Mouse (Mus musculus): ENCODE data around the gene Liph. TPM values are rescaled to one million over a fixed set of nuclear protein-coding genes. Genes with fewer than 3 reads are reported as not detected.

Gene Liph
- polyA plus RNA-seq, 1 experiment from 2014 or later: 0.41 TPM

- no peak for ATAC-seq (ENCODE audit: insufficient read depth, low FRiP score, low TSS enrichment)
- H3K9ac ChIP-seq (ENCODE audit: low read length): no peak overlapping the region
- no peaks in the 10 kb centered on the region for H3K4me1 ChIP-seq (ENCODE audit: control insufficient read depth, insufficient read depth, low read length)
- DNase-seq (ENCODE audit: low spot score): no peak
- no peaks in the 10 kb centered on the region for H3K27me3 ChIP-seq (ENCODE audit: control insufficient read depth, insufficient read depth, low read length)
- no peak overlapping the region for H3K4me2 ChIP-seq (ENCODE audit: low read depth)
- H3K27ac ChIP-seq (ENCODE audit: low read depth, low read length): no peak overlapping the region
- WGBS: 88% methylated on average over 10 of the region's 10 CpGs
- no peaks in the 10 kb centered on the region for H3K36me3 ChIP-seq (ENCODE audit: control insufficient read depth, insufficient read depth, low read length)
- no peaks in the 10 kb centered on the region for H3K9me3 ChIP-seq (ENCODE audit: control insufficient read depth, low read length)
- no peak overlapping the region for H3K4me3 ChIP-seq (ENCODE audit: low read depth, low read length)
Measured at GRCm38 (mm10) chr16:21904636-21905035, 90.8 kb downstream of the Liph start.

Other genes starting within 250 kb of the Liph start
- gene Ehhadh, start 207.9 kb downstream of the Liph start, polyA plus RNA-seq (2014; fragmentation: Nextera tagmentation; extraction: Ambion mirVana): 2.2 and 2.4 TPM in 2 replicates
- 10.6 and 11.6 TPM in 2 replicates for gene Map3k13, start 201.3 kb downstream of the Liph start, polyA plus RNA-seq (2014; fragmentation: Nextera tagmentation; extraction: Ambion mirVana)
- 52.0 and 55.7 TPM in 2 replicates for gene Tmem41a, start 48.1 kb downstream of the Liph start, polyA plus RNA-seq (2014; fragmentation: Nextera tagmentation; extraction: Ambion mirVana)
- 64.7 and 71.7 TPM in 2 replicates for gene Senp2, start 13.8 kb upstream of the Liph start, polyA plus RNA-seq (2014; fragmentation: Nextera tagmentation; extraction: Ambion mirVana)
- gene Igf2bp2, start 167.6 kb upstream of the Liph start, polyA plus RNA-seq (2014; fragmentation: Nextera tagmentation; extraction: Ambion mirVana): 141 and 143 TPM in 2 replicates

Measured in neural tube, embryonic 11.5 days (tissue).